Mouse (Mus musculus) erythroblast, embryonic 14.5 days (primary cell): ENCODE data around the gene Dclk3.

ENCODE experiments used
- GATA1 ChIP-seq: IDR thresholded peaks from 2 replicates; pipeline ENCODE4 v1.6.1; 2012; ENCODE audit warnings: low read length, inconsistent platforms, mixed read lengths
- TAL1 ChIP-seq: IDR thresholded peaks from 3 replicates; pipeline ENCODE4 v1.6.1; 2012; ENCODE audit warnings: low read length, inconsistent platforms, mixed read lengths

GRCm38 (mm10) chr9:111427891-111428555 lies 10.9 kb upstream of the Dclk3 start:
- TF ChIP-seq GATA1 (no peak), TAL1 (no peak)
